Mouse (Mus musculus): ENCODE results near the gene Slc17a4.

Slc17a4 gene

GRCm38 (mm10) chr13:23868790-23869533 is 45.8 kb downstream of the Slc17a4 start:
- no peak for DNase-seq (ENCODE audit: low read depth, low spot score)
- Histone ChIP-seq H3K36me3 (ENCODE audit: control insufficient read depth, insufficient read depth, low read length, poor library complexity, severe bottlenecking) (no peaks in the 10 kb centered on the region), H3K27me3 (ENCODE audit: control insufficient read depth, insufficient read depth, low read length, poor library complexity, severe bottlenecking) (no peaks in the 10 kb centered on the region)

GRCm38 (mm10) chr13:23867405-23867804 is 47.4 kb downstream of the Slc17a4 start, which contains the start of gene Slc17a1:
TSS of gene Slc17a1 (plus strand) at chr13:23867750.
- Histone ChIP-seq H3K36me3 (ENCODE audit: control insufficient read depth, insufficient read depth, low read length, poor library complexity, severe bottlenecking) (no peaks in the 10 kb centered on the region), H3K27me3 (ENCODE audit: control insufficient read depth, insufficient read depth, low read length, poor library complexity, severe bottlenecking) (no peaks in the 10 kb centered on the region)
- DNase-seq (ENCODE audit: low read depth, low spot score): no peak

- DNase-seq (ENCODE audit: low read depth, low spot score): no peak
- no peaks in the 10 kb centered on the region for H3K27me3 ChIP-seq (ENCODE audit: control insufficient read depth, insufficient read depth, low read length, poor library complexity, severe bottlenecking)
Observed at GRCm38 (mm10) chr13:23867000-23867399, 47.8 kb downstream of the Slc17a4 start.

GRCm38 (mm10) chr13:23866086-23866710 is 48.6 kb downstream of the Slc17a4 start:
- Histone ChIP-seq H3K27me3 (ENCODE audit: control insufficient read depth, insufficient read depth, low read length, poor library complexity, severe bottlenecking) (no peaks in the 10 kb centered on the region), H3K36me3 (ENCODE audit: control insufficient read depth, insufficient read depth, low read length, poor library complexity, severe bottlenecking) (no peaks in the 10 kb centered on the region)
- no peak for DNase-seq (ENCODE audit: low read depth, low spot score)

More at GRCm38 (mm10) chr13:23867000-23867399, 47.8 kb downstream of the Slc17a4 start:
- no peaks in the 10 kb centered on the region for H3K36me3 ChIP-seq (ENCODE audit: control insufficient read depth, insufficient read depth, low read length, poor library complexity, severe bottlenecking)

- H3K36me3 ChIP-seq (ENCODE audit: control insufficient read depth, insufficient read depth, low read length, poor library complexity, severe bottlenecking): no peaks in the 10 kb centered on the region
- no peak for DNase-seq (ENCODE audit: low read depth, low spot score)
- H3K27me3 ChIP-seq (ENCODE audit: control insufficient read depth, insufficient read depth, low read length, poor library complexity, severe bottlenecking): no peaks in the 10 kb centered on the region
Observed at GRCm38 (mm10) chr13:23864711-23865110, 50.1 kb downstream of the Slc17a4 start.

GRCm38 (mm10) chr13:23861815-23862214 is 53.0 kb downstream of the Slc17a4 start:
- no peaks in the 10 kb centered on the region for H3K36me3 ChIP-seq (ENCODE audit: control insufficient read depth, insufficient read depth, low read length, poor library complexity, severe bottlenecking)
- H3K27me3 ChIP-seq (ENCODE audit: control insufficient read depth, insufficient read depth, low read length, poor library complexity, severe bottlenecking): no peaks in the 10 kb centered on the region
- DNase-seq (ENCODE audit: low read depth, low spot score): no peak

- no peaks in the 10 kb centered on the region for H3K36me3 ChIP-seq (ENCODE audit: control insufficient read depth, insufficient read depth, low read length, poor library complexity, severe bottlenecking)
Observed at GRCm38 (mm10) chr13:23856401-23856800, 58.4 kb downstream of the Slc17a4 start.

GRCm38 (mm10) chr13:23849299-23849698 is 65.5 kb downstream of the Slc17a4 start:
- DNase-seq (ENCODE audit: low read depth, low spot score): no peak
- no peaks in the 10 kb centered on the region for H3K27me3 ChIP-seq (ENCODE audit: control insufficient read depth, insufficient read depth, low read length, poor library complexity, severe bottlenecking)
- H3K36me3 ChIP-seq (ENCODE audit: control insufficient read depth, insufficient read depth, low read length, poor library complexity, severe bottlenecking): no peaks in the 10 kb centered on the region

More at GRCm38 (mm10) chr13:23856401-23856800, 58.4 kb downstream of the Slc17a4 start:
- no peaks in the 10 kb centered on the region for H3K27me3 ChIP-seq (ENCODE audit: control insufficient read depth, insufficient read depth, low read length, poor library complexity, severe bottlenecking)
- no peak for DNase-seq (ENCODE audit: low read depth, low spot score)
